Mouse (Mus musculus) small intestine, adult 2 months (tissue): ENCODE data around the gene Cadps2.

Experiments used
- CTCF ChIP-seq: fragments of 200-500 bp; IDR thresholded peaks from 2 replicates; pipeline ENCODE4 v1.5.1; 2012; ENCODE audit warnings: low read depth, mild to moderate bottlenecking, control low read depth, inconsistent platforms, low read length, moderate library complexity, mixed read lengths; ENCODE audit not compliant: insufficient replicate concordance, insufficient read length; ENCODE audit errors: extremely low read depth
- POLR2A ChIP-seq: fragments of 200-500 bp; IDR thresholded peaks from 2 replicates; pipeline ENCODE4 v1.6.1; 2012; ENCODE audit warnings: low read depth, mild to moderate bottlenecking, control low read depth, inconsistent platforms, low read length, moderate library complexity

DNA sequence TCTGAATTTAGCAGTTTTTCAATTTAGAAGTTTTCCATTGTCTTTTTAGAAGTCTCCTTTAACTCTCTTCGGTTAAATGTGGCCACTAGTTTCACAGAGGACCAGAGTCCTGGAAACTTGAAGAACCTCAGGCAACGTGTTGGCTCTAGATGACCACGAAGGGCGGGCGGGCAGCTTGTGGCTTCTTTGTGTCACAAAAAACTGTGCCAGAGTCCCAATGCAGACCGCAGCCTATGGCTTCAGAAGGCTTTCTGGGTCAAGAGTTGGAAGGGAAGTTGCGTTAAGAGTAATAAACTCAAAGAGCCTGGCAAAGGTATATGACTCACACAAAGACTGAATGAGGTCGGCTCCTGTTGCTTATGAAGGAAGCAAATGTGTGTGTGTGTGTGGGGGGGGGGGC, 584.1 kb downstream of the Cadps2 start:
- TF ChIP-seq POLR2A (no peak), CTCF (no peak)
